Mouse (Mus musculus): ENCODE results near the gene Usp33. TPM values are rescaled to one million over a fixed set of nuclear protein-coding genes. Genes with fewer than 3 reads are reported as not detected.

Gene Usp33
- polyA plus RNA-seq, 1 experiment from 2014 or later = 13.6 TPM

- DNase-seq = no peak
- WGBS (ENCODE audit: insufficient replicate concordance) = 93% methylated on average over 7 of the region's 7 CpGs
Observed at GRCm38 (mm10) chr3:152432677-152433076, 86.4 kb downstream of the Usp33 start.

GRCm38 (mm10) chr3:152435590-152435989 is 89.3 kb downstream of the Usp33 start:
- Histone ChIP-seq H3K9me3 (ENCODE audit: low read length) (no peaks in the 10 kb centered on the region), H3K36me3 (replicated peaks; ENCODE audit: insufficient read depth, low read length) (peaks cover 16% of the 10 kb centered on the region; the same call in 1 of the 2 replicates), H3K4me1 (ENCODE audit: insufficient read depth) (peaks cover 5% of the 10 kb centered on the region; the same call in 1 of the 2 replicates), H3K4me2 (ENCODE audit: low read depth, low read length) (no peak overlapping the region), H3K4me3 (ENCODE audit: low read depth, low read length) (no peak overlapping the region), H3K9ac (replicated peaks) (no peak overlapping the region), H3K27me3 (ENCODE audit: insufficient read depth, low read length) (no peaks in the 10 kb centered on the region), H3K27ac (ENCODE audit: low read depth) (no peak overlapping the region)
- no peak for ATAC-seq
- TF ChIP-seq CTCF (IDR thresholded peaks at IDR 0.05; ENCODE audit: low read depth) = no peak
- DNase-seq = no peak

More at GRCm38 (mm10) chr3:152432677-152433076, 86.4 kb downstream of the Usp33 start:
- Histone ChIP-seq H3K27ac (ENCODE audit: low read depth) (no peak overlapping the region), H3K36me3 (replicated peaks; ENCODE audit: insufficient read depth, low read length) (peaks cover 22% of the 10 kb centered on the region), H3K9me3 (ENCODE audit: low read length) (no peaks in the 10 kb centered on the region), H3K4me1 (ENCODE audit: insufficient read depth) (peaks cover 5% of the 10 kb centered on the region; the same call in 1 of the 2 replicates), H3K9ac (replicated peaks) (no peak overlapping the region), H3K4me2 (ENCODE audit: low read depth, low read length) (no peak overlapping the region), H3K4me3 (ENCODE audit: low read depth, low read length) (no peak overlapping the region), H3K27me3 (ENCODE audit: insufficient read depth, low read length) (no peaks in the 10 kb centered on the region)
- TF ChIP-seq EP300 (IDR thresholded peaks at IDR 0.05; ENCODE audit: low read depth) (no peak), CTCF (IDR thresholded peaks at IDR 0.05; ENCODE audit: low read depth) (no peak)
- no peak for ATAC-seq

GRCm38 (mm10) chr3:152438068-152438467 is 91.8 kb downstream of the Usp33 start:
- DNase-seq = no peak
- Histone ChIP-seq H3K9me3 (ENCODE audit: low read length) (no peaks in the 10 kb centered on the region), H3K4me1 (ENCODE audit: insufficient read depth) (peaks cover 5% of the 10 kb centered on the region; the same call in 1 of the 2 replicates), H3K4me2 (ENCODE audit: low read depth, low read length) (no peak overlapping the region), H3K36me3 (replicated peaks; ENCODE audit: insufficient read depth, low read length) (peaks cover 11% of the 10 kb centered on the region; the same call in 1 of the 2 replicates), H3K9ac (replicated peaks) (no peak overlapping the region), H3K4me3 (ENCODE audit: low read depth, low read length) (no peak overlapping the region), H3K27ac (ENCODE audit: low read depth) (peak overlapping the region; percentile 45; the same call in 1 of the 2 replicates), H3K27me3 (ENCODE audit: insufficient read depth, low read length) (no peaks in the 10 kb centered on the region)
- ATAC-seq = peak; percentile 98
- TF ChIP-seq CTCF (IDR thresholded peaks at IDR 0.05; ENCODE audit: low read depth) (no peak), EP300 (IDR thresholded peaks at IDR 0.05; ENCODE audit: low read depth) (no peak)
- 74% methylated on average over 7 of the region's 7 CpGs for WGBS (ENCODE audit: insufficient replicate concordance)

- no peaks in the 10 kb centered on the region for H3K9me3 ChIP-seq (ENCODE audit: low read length)
- no peak overlapping the region for H3K27ac ChIP-seq (ENCODE audit: low read depth)
- WGBS (ENCODE audit: insufficient replicate concordance) = 68% methylated on average over 4 of the region's 4 CpGs
- H3K9ac ChIP-seq (replicated peaks) = no peak overlapping the region
- H3K27me3 ChIP-seq (ENCODE audit: insufficient read depth, low read length) = no peaks in the 10 kb centered on the region
- ATAC-seq (no peak), DNase-seq (no peak)
- H3K36me3 ChIP-seq (replicated peaks; ENCODE audit: insufficient read depth, low read length) = 0 out of 2 replicates have a peak, but pooled peaks cover 6% of the 10 kb centered on the region
- no peak for TF ChIP-seq CTCF (IDR thresholded peaks at IDR 0.05; ENCODE audit: low read depth)
- TF ChIP-seq EP300 (IDR thresholded peaks at IDR 0.05; ENCODE audit: low read depth) = no peak
- no peaks in the 10 kb centered on the region for H3K4me1 ChIP-seq (ENCODE audit: insufficient read depth)
- H3K4me2 ChIP-seq (ENCODE audit: low read depth, low read length) = no peak overlapping the region
- no peak overlapping the region for H3K4me3 ChIP-seq (ENCODE audit: low read depth, low read length)
Observed at GRCm38 (mm10) chr3:152442795-152443194, 96.5 kb downstream of the Usp33 start.

Other genes with a start within 250 kb of the Usp33 start
- 3.5 and 5.0 TPM in 2 replicates for gene Gipc2, start 180.2 kb upstream of the Usp33 start, polyA plus RNA-seq (2015; fragmentation: Nextera tagmentation; extraction: Ambion mirVana)
- 25.9 and 28.8 TPM in 2 replicates for gene Dnajb4, start 136.2 kb upstream of the Usp33 start, polyA plus RNA-seq (2015; fragmentation: Nextera tagmentation; extraction: Ambion mirVana)
- 33.5 and 37.1 TPM in 2 replicates for gene Fubp1, start 136.1 kb upstream of the Usp33 start, polyA plus RNA-seq (2015; fragmentation: Nextera tagmentation; extraction: Ambion mirVana)
- 1.1 and 2.4 TPM in 2 replicates for gene Nexn, start 80.1 kb upstream of the Usp33 start, polyA plus RNA-seq (2015; fragmentation: Nextera tagmentation; extraction: Ambion mirVana)
- gene Miga1, start 6.1 kb upstream of the Usp33 start, polyA plus RNA-seq (2015; fragmentation: Nextera tagmentation; extraction: Ambion mirVana) = 2.6 and 3.2 TPM in 2 replicates
- 11.4 and 11.6 TPM in 2 replicates for gene Zzz3, start 49.0 kb downstream of the Usp33 start, polyA plus RNA-seq (2015; fragmentation: Nextera tagmentation; extraction: Ambion mirVana)

Measured in liver, postnatal 0 days (tissue).